Mouse (Mus musculus) kidney, adult 2 months (tissue): ENCODE measurements around the gene Nt5c3.

ENCODE experiments used
- CTCF ChIP-seq: fragments of 200-500 bp; conservative IDR thresholded peaks from 2 replicates; pipeline ENCODE4 v1.5.1; 2011; ENCODE audit warnings: low read depth, mild to moderate bottlenecking, control low read depth, low read length, moderate library complexity, mixed read lengths; ENCODE audit not compliant: insufficient read depth, insufficient read length
- POLR2A ChIP-seq: fragments of 200-500 bp; IDR thresholded peaks from one replicate; pipeline ENCODE4 v1.6.1; 2011; ENCODE audit warnings: low read depth, low read length, control low read depth

DNA sequence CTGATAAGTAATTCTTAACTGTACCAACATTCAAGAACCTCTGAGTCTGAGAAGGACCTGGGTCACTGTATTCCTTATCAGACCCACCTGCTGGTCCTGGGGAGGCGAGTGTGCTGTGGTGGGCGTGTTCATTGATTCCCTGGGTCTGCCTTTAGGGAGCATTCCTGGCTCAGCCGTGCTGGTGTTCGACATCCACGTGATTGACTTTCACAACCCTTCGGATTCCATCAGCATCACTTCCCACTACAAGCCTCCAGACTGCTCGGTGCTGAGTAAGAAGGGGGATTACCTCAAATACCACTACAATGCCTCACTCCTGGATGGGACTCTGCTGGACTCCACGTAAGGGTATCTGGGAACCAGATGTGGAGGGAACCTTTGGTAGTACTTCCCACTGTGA, 55.2 kb downstream of the Nt5c3 start:
- no peak for TF ChIP-seq CTCF
- no peak for TF ChIP-seq POLR2A
